Mouse (Mus musculus) limb, embryonic 14.5 days (tissue): ENCODE measurements at regions not wholly inside any gene's neighbourhood (a gene's known extent, or its start where the extent isn't known, plus 50 kb on each side); places are given as distances from the start of the nearest gene placed in this dataset.
A peak's percentile ranks its signal among the peaks of the same experiment; 100 is the strongest.

Experiments used
- ATAC-seq: fragments of 200-750 bp; cut with Nextera tagmentation; 2 replicates; pipeline ENCODE4 v1.8.0; 2017; ENCODE audit warnings: low read depth, moderate number of reproducible peaks, moderate TSS enrichment; ENCODE audit not compliant: low FRiP score
- DNase-seq: peaks from one replicate; pipeline ENCODE4 v3.0.0-alpha.2; 2015; ENCODE audit warnings: low spot score
- H3K27ac ChIP-seq: fragments of 300-500 bp; sonication (generic); replicated peaks from 2 replicates; pipeline ENCODE4 v1.5.1; 2014; ENCODE audit warnings: low read depth, mild to moderate bottlenecking, low read length, moderate library complexity, mixed read lengths
- H3K27me3 ChIP-seq: fragments of 300-500 bp; sonication (generic); 2 replicates; pipeline ENCODE4 v1.6.1; 2014; ENCODE audit warnings: low read length, mixed read lengths; ENCODE audit not compliant: control insufficient read depth, insufficient read depth
- H3K36me3 ChIP-seq: fragments of 300-500 bp; sonication (generic); 2 replicates; pipeline ENCODE4 v1.6.1; 2014; ENCODE audit warnings: mild to moderate bottlenecking, low read length, moderate library complexity, mixed read lengths; ENCODE audit not compliant: control insufficient read depth, insufficient read depth
- H3K4me1 ChIP-seq: fragments of 300-500 bp; sonication (generic); 2 replicates; pipeline ENCODE4 v1.6.1; 2014; ENCODE audit warnings: antibody characterized with exemption, low read length, mixed read lengths; ENCODE audit not compliant: control insufficient read depth, insufficient read depth
- H3K4me2 ChIP-seq: fragments of 300-500 bp; sonication (generic); replicated peaks from 2 replicates; pipeline ENCODE4 v1.6.1; 2014; ENCODE audit warnings: low read depth, mild to moderate bottlenecking, low read length, moderate library complexity; ENCODE audit not compliant: severe bottlenecking
- H3K4me3 ChIP-seq: fragments of 300-500 bp; sonication (generic); replicated peaks from 2 replicates; pipeline ENCODE4 v1.5.1; 2014; ENCODE audit warnings: low read length
- H3K9ac ChIP-seq: fragments of 300-500 bp; sonication (generic); 2 replicates; pipeline ENCODE4 v1.6.1; 2014; ENCODE audit warnings: mild to moderate bottlenecking, low read depth, low read length, moderate library complexity; ENCODE audit not compliant: severe bottlenecking
- H3K9me3 ChIP-seq: fragments of 300-500 bp; sonication (generic); 2 replicates; pipeline ENCODE4 v1.6.1; 2016; ENCODE audit warnings: low read length; ENCODE audit not compliant: control insufficient read depth
- POLR2A ChIP-seq: fragments of 200-500 bp; IDR thresholded peaks from 2 replicates; pipeline ENCODE4 v1.8.0; 2012; ENCODE audit warnings: inconsistent platforms, mild to moderate bottlenecking, moderate library complexity, borderline replicate concordance; ENCODE audit not compliant: insufficient read depth, insufficient read length; ENCODE audit errors: extremely low read depth
- WGBS: fragments of 180-500 bp; shearing (Covaris S2); extraction: QIAGEN DNeasy Blood & Tissue Kit; methylation state at CpG from one replicate; pipeline ENCODE4 v1.1.7; 2014; 5-methylcytosine and 5-hydroxymethylcytosine counted together

DNA sequence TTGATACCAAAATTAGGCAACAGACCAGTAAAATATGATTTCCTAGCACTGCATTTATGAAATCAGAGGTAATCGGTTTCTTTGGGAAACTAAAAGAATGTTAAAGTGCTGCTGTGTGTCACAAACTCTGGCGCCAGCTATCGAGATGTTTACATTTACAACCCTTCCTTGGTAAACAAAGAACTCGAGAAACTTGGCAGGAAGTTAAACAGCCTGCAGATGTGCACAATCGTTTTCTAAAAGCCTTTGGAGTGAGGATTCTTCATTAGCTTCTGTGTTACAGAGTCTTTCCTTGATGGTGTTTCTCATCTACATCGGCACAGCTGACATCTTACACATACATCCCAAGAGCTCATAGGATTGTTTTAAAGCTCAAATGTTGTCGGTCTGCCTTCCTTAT, 209.7 kb downstream of the Slitrk6 start:
- H3K4me2 ChIP-seq: no peak overlapping the region
- no peak overlapping the region for H3K4me3 ChIP-seq
- H3K27ac ChIP-seq: no peak overlapping the region
- DNase-seq: no peak
- no peaks in the 10 kb centered on the region for H3K9me3 ChIP-seq
- H3K9ac ChIP-seq: no peak overlapping the region
- H3K4me1 ChIP-seq: no peaks in the 10 kb centered on the region
- no peaks in the 10 kb centered on the region for H3K36me3 ChIP-seq
- 49% methylated on average over 7 of the region's 7 CpGs for WGBS
- no peaks in the 10 kb centered on the region for H3K27me3 ChIP-seq
- ATAC-seq: no peak
- TF ChIP-seq POLR2A: no peak

DNA sequence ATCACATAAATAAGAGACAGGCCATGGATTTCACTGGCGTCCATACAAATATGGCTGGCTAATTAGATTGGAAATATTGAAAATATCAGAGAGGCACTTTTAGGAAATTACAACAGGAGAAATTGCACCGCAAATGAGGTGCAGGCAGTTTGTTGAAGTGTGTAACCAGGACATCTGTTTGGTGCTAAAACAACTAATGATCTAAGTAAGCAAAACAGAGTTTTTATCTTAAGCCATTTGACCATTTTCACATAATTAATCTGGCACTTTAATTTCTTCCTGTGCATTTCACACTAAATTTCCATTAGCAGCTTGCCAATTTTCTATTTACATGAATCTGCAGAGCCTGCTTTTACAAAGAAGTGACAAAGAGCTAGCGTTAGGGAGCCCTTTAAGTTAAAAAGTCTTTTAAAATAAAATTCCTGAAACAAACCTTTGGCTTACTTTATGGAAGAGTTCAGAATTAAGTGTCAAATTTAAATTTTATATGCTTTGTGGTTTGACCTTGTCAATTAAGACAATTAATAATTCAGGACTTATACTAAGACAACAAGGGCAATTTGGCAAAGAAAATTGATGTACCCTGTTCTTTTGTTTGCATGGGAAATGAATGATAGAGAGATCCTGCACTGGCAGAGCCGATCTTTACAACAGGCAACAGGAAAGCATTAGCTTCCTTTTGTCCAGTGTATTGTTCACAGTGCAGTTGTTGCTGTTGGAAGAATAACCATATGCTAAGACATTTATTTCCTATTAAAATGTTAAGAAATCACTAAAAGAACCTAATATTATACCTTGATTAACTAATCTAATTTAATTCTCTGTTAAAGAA, 211.4 kb downstream of the Slitrk6 start:
- Histone ChIP-seq H3K4me2 (no peak overlapping the region), H3K4me3 (no peak overlapping the region), H3K27ac (no peak overlapping the region), H3K9ac (no peak overlapping the region), H3K27me3 (no peaks in the 10 kb centered on the region), H3K9me3 (no peaks in the 10 kb centered on the region), H3K36me3 (no peaks in the 10 kb centered on the region), H3K4me1 (no peaks in the 10 kb centered on the region)
- ATAC-seq (no peak), DNase-seq (no peak)
- WGBS: 49% methylated on average over 4 of the region's 4 CpGs
- no peak for TF ChIP-seq POLR2A

DNA sequence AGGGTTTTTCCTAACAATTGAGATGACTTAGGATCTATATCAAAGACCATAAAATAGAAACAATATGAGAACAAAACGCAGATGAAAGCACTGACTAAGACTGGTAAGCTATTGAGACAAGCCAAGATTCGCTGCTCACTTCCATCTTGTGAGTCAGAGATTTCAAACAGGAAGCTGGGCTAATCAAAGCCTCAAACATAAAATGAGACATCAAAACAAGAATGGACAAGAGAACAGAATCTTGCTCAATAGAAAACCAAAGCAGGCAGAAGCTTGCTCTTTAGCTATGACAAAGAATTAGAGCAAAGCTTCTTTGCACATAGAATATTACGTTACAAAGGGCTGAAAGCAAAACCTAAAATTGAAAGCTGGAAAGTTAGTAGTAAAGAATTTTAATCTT, 227.6 kb downstream of the Slitrk6 start:
- TF ChIP-seq POLR2A: no peak
- DNase-seq: no peak
- no peak overlapping the region for H3K9ac ChIP-seq
- no peak for ATAC-seq
- H3K4me2 ChIP-seq: no peak overlapping the region
- no peak overlapping the region for H3K4me3 ChIP-seq
- no peaks in the 10 kb centered on the region for H3K4me1 ChIP-seq
- H3K9me3 ChIP-seq: no peaks in the 10 kb centered on the region
- no peak overlapping the region for H3K27ac ChIP-seq
- H3K36me3 ChIP-seq: no peaks in the 10 kb centered on the region
- 73% methylated on average over 3 of the region's 3 CpGs for WGBS
- no peaks in the 10 kb centered on the region for H3K27me3 ChIP-seq

DNA sequence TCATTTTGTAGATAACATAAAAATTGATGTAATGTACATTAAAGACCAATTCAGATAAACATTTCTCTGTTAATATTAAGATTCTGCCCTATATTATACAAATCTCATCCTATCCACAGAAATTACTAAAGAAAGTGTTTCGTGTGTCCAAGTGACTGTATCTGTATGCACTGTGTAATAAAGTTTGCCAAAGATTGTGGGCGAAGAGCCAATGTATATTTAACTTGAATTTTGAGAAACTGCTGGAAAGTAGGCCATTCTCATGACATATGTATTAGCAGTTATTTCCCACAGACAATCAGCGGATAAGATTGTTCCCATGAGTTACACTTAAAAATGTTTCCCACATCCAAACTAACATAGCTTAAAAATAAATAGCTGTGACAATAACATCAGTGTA, 269.9 kb downstream of the Slitrk6 start:
- ATAC-seq: no peak
- no peak overlapping the region for H3K27ac ChIP-seq
- peak; percentile 24 for DNase-seq
- WGBS: 70% methylated on average over 3 of the region's 3 CpGs
- H3K9me3 ChIP-seq: no peaks in the 10 kb centered on the region
- H3K27me3 ChIP-seq: no peaks in the 10 kb centered on the region
- no peaks in the 10 kb centered on the region for H3K4me1 ChIP-seq
- H3K4me3 ChIP-seq: no peak overlapping the region
- no peak overlapping the region for H3K4me2 ChIP-seq
- TF ChIP-seq POLR2A: no peak
- H3K36me3 ChIP-seq: no peaks in the 10 kb centered on the region
- no peak overlapping the region for H3K9ac ChIP-seq

DNA sequence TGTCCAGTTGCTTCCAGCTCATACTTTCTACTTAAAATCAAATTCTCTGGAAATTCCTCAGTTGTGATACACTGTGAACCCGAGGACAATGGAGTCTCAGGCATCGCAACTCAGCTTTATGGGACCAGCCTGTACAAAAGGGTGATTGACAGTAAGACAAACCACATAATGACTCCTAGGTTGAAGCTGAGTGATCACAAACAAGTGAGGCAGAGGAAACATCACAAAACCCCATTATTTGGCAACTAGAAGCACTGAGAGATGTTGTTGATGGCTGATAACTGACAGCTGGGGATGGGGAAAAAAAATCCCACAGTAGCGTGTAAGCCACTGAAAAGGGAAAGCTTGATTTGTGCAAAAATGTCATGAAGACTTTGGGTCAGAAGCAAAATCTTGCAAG, 282.2 kb downstream of the Slitrk6 start:
- no peak overlapping the region for H3K27ac ChIP-seq
- DNase-seq (no peak), ATAC-seq (no peak)
- no peak overlapping the region for H3K4me3 ChIP-seq
- no peak for TF ChIP-seq POLR2A
- H3K9me3 ChIP-seq: no peaks in the 10 kb centered on the region
- no peak overlapping the region for H3K9ac ChIP-seq
- H3K27me3 ChIP-seq: no peaks in the 10 kb centered on the region
- H3K4me1 ChIP-seq: no peaks in the 10 kb centered on the region
- no peak overlapping the region for H3K4me2 ChIP-seq
- H3K36me3 ChIP-seq: no peaks in the 10 kb centered on the region
- WGBS: 82% methylated on average over 3 of the region's 3 CpGs
